Mouse (Mus musculus) neural tube, embryonic 11.5 days (tissue): ENCODE measurements around the gene Cpa3. TPM values are rescaled to one million over a fixed set of nuclear protein-coding genes. Genes with fewer than 3 reads are reported as not detected.

Experiments used
- ATAC-seq: fragments of 200-750 bp; cut with Nextera tagmentation; 2 replicates; pipeline ENCODE4 v1.8.0; 2017; ENCODE audit warnings: moderate number of reproducible peaks, mild to moderate bottlenecking, moderate TSS enrichment, moderate library complexity; ENCODE audit not compliant: insufficient read depth, low FRiP score, low TSS enrichment
- DNase-seq: peaks from one replicate; pipeline ENCODE4 v3.0.0-alpha.2; 2015; ENCODE audit warnings: low spot score
- H3K27ac ChIP-seq: fragments of 300-500 bp; sonication (generic); 2 replicates; pipeline ENCODE4 v1.5.1; 2014; ENCODE audit warnings: low read depth, mild to moderate bottlenecking, low read length
- H3K27me3 ChIP-seq: fragments of 300-500 bp; sonication (generic); 2 replicates; pipeline ENCODE4 v1.6.1; 2014; ENCODE audit warnings: mild to moderate bottlenecking, low read length, mixed read lengths; ENCODE audit not compliant: control insufficient read depth, insufficient read depth
- H3K36me3 ChIP-seq: fragments of 300-500 bp; sonication (generic); 2 replicates; pipeline ENCODE4 v1.6.1; 2014; ENCODE audit warnings: mild to moderate bottlenecking, low read length, moderate library complexity, mixed read lengths; ENCODE audit not compliant: control insufficient read depth, insufficient read depth
- H3K4me1 ChIP-seq: fragments of 300-500 bp; sonication (generic); 2 replicates; pipeline ENCODE4 v1.6.1; 2014; ENCODE audit warnings: low read length, mixed read lengths; ENCODE audit not compliant: control insufficient read depth, insufficient read depth
- H3K4me2 ChIP-seq: fragments of 300-500 bp; sonication (generic); 2 replicates; pipeline ENCODE4 v1.6.1; 2014; ENCODE audit warnings: low read depth, mild to moderate bottlenecking, moderate library complexity
- H3K4me3 ChIP-seq: fragments of 300-500 bp; sonication (generic); 2 replicates; pipeline ENCODE4 v1.5.1; 2014; ENCODE audit warnings: low read depth, low read length
- H3K9ac ChIP-seq: fragments of 300-500 bp; sonication (generic); 2 replicates; pipeline ENCODE4 v1.6.1; 2014; ENCODE audit warnings: mild to moderate bottlenecking, low read length
- H3K9me3 ChIP-seq: fragments of 300-500 bp; sonication (generic); 2 replicates; pipeline ENCODE4 v1.6.1; 2016; ENCODE audit warnings: low read length; ENCODE audit not compliant: control insufficient read depth
- WGBS: fragments of 180-500 bp; shearing (Covaris S2); extraction: QIAGEN DNeasy Blood & Tissue Kit; methylation state at CpG from one replicate; pipeline ENCODE4 v1.1.7; 2014; 5-methylcytosine and 5-hydroxymethylcytosine counted together
- polyA plus RNA-seq: library from polyadenylated mRNA; unstranded; fragments of >200 nt; fragmentation: Nextera tagmentation; extraction: Ambion mirVana; gene quantifications from 2 replicates; pipeline ENCODE4 v1.2.1, GENCODE M21; 2014

The Cpa3 gene
- polyA plus RNA-seq, 1 experiment from 2014 or later, result 1.1 TPM

DNA sequence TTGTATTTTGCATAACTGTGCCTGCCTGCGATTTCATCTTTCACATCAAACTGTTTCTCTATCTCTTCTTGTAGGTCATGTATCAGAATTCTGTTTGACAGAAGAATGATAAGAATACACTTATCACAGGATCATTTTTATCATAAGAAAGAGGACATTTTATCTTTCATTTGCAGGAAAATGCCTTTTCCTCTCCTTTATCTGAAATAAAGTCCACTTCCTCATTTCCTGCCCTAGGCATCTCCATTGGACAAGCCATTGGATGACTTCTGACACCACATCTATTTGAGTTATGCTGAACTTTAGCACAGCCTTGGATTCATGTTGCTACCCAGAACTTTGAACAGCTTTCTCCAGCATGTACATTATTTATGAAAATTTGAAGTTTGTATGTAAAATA, 13.0 kb downstream of the Cpa3 start:
- Histone ChIP-seq H3K27me3 (no peaks in the 10 kb centered on the region), H3K27ac (no peak overlapping the region), H3K4me1 (no peaks in the 10 kb centered on the region), H3K4me3 (no peak overlapping the region), H3K4me2 (no peak overlapping the region), H3K9me3 (no peaks in the 10 kb centered on the region), H3K36me3 (no peaks in the 10 kb centered on the region), H3K9ac (no peak overlapping the region)
- 84% methylated on average over 1 of the region's 1 CpGs for WGBS
- ATAC-seq (no peak), DNase-seq (no peak)

DNA sequence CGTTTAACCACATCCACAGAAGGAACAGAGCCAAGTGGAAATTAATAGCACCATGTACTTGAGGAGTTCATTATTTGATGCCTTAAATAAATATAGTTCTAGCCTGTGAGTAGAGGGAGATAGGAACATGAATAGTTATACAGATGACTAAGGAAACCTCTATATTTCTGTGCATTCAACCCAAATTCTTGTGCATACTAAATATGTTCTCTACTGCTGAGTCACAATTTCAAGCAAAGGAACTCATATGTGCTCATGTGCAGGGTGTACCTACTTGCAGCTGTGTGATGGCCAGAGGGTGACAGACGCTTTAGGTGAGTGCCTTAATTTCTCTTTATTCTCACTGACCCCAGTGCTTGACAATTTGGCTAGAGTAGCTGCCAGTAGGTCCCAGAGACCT, 16.6 kb downstream of the Cpa3 start:
- DNase-seq (no peak), ATAC-seq (no peak)
- H3K9me3 ChIP-seq, result no peaks in the 10 kb centered on the region
- H3K27me3 ChIP-seq, result no peaks in the 10 kb centered on the region
- H3K4me2 ChIP-seq, result no peak overlapping the region
- H3K4me3 ChIP-seq, result no peak overlapping the region
- H3K36me3 ChIP-seq, result no peaks in the 10 kb centered on the region
- H3K9ac ChIP-seq, result no peak overlapping the region
- H3K27ac ChIP-seq, result no peak overlapping the region
- no peaks in the 10 kb centered on the region for H3K4me1 ChIP-seq
- 85% methylated on average over 2 of the region's 2 CpGs for WGBS

DNA sequence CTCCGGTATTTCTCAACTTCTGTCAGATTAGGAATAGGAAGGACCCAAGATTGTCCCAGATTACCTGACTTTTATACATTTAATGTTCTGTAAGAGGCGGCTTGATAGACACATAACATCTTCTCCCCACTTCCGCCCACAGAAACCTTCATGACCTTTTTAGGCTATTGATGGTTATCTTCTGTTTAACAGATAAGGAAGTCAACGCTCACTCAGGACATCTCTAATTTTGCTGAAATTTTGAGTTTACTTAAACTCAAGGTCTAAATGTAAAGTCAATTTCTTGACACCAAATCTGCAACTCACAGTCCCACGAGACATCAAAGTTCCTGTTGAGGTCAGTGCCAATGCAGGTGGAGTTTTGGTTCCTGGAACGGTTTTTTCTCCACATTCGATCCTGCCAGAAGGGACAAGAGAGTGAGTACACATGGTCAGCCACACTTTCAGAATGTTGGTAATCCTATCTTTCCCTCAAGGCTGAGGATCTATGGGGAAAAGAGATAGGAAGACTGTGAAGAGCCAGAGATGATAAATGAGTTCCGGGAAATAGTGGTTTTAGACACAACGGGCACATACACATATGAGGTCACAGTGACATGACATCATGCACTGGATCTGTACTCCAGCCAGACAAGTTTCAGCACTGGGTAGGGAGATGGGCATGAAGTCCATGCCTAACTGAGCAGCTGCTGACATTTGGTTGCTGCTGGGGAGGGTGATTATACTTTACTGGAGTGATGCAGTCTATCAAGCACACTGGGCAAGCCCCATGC, 18.9 kb downstream of the Cpa3 start:
- Histone ChIP-seq H3K27ac (no peak overlapping the region), H3K4me3 (no peak overlapping the region), H3K9me3 (no peaks in the 10 kb centered on the region), H3K36me3 (no peaks in the 10 kb centered on the region), H3K27me3 (no peaks in the 10 kb centered on the region), H3K4me1 (no peaks in the 10 kb centered on the region), H3K9ac (no peak overlapping the region), H3K4me2 (no peak overlapping the region)
- no peak for ATAC-seq
- WGBS, result 91% methylated on average over 9 of the region's 9 CpGs
- no peak for DNase-seq

DNA sequence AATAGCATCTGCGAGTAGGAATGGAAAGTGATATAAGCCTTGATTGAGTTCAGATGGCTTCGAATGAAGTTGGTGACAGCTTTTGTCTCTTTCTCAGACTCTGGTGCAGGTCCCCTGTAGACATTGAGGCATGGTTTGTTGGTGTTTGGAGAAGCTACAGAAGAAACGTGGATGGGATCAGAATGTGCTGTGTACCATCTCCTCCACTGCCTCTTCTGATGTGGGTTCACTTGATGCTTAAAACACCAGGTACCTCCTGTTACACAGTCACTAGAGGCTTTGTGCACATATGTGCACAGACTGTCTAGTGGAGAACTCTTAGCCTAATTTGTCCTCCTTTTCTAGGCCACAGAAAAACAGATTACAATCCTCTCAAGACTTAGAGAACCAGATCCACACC, 19.8 kb downstream of the Cpa3 start:
- Histone ChIP-seq H3K27ac (no peak overlapping the region), H3K4me3 (no peak overlapping the region), H3K4me2 (no peak overlapping the region), H3K36me3 (no peaks in the 10 kb centered on the region), H3K27me3 (no peaks in the 10 kb centered on the region), H3K4me1 (no peaks in the 10 kb centered on the region), H3K9me3 (no peaks in the 10 kb centered on the region), H3K9ac (no peak overlapping the region)
- DNase-seq (no peak), ATAC-seq (no peak)
- WGBS, result 77% methylated on average over 3 of the region's 3 CpGs

DNA sequence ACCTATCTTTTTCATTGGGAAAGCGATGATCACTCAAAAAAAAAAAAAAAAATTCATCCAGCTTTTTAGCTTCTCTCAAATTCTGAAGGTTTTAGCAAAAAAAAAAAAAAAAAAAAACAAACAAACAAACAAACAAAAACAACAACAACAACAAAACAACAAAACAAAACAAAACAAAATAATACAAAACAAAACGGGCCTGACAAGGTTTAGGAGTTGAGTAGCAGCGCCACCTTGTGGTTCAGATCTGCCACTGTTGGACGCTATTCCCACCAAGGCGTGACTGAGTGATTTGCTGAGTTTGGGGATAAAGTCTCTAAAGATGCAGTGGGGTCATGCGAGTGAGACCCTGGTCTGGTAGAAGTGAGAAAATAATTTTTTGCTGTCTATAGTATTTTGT, 43.1 kb downstream of the Cpa3 start:
- Histone ChIP-seq H3K9ac (no peak overlapping the region), H3K4me3 (no peak overlapping the region), H3K27ac (no peak overlapping the region), H3K4me1 (no peaks in the 10 kb centered on the region), H3K27me3 (no peaks in the 10 kb centered on the region), H3K4me2 (no peak overlapping the region), H3K9me3 (no peaks in the 10 kb centered on the region), H3K36me3 (no peaks in the 10 kb centered on the region)
- 32% methylated on average over 6 of the region's 6 CpGs for WGBS
- ATAC-seq (peak; percentile 82; the same call in 1 of the 2 replicates), DNase-seq (peak; percentile 68)

DNA sequence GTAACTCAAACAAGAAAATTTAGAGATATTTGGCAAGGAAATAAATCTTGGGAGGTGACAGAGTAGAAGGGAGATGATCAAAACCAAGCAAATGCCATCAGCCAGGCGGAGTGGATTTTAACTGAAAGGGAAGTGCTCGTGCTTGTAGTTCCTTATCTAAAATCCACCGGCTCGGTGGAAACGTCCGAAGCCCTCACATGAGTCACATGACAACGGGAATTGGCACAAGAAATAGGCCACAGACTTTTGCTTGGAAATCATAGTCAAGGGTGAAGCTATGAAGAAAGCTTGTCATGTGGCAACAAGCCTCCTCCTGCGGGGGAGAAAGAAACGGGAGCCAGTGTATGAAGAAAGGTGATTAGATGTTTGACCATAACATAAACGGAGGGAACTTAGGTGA, 44.1 kb downstream of the Cpa3 start:
- 91% methylated on average over 10 of the region's 10 CpGs for WGBS
- ATAC-seq, result no peak
- Histone ChIP-seq H3K4me3 (no peak overlapping the region), H3K36me3 (no peaks in the 10 kb centered on the region), H3K27ac (no peak overlapping the region), H3K9me3 (no peaks in the 10 kb centered on the region), H3K4me1 (no peaks in the 10 kb centered on the region), H3K9ac (no peak overlapping the region), H3K27me3 (no peaks in the 10 kb centered on the region), H3K4me2 (no peak overlapping the region)
- DNase-seq, result no peak

DNA sequence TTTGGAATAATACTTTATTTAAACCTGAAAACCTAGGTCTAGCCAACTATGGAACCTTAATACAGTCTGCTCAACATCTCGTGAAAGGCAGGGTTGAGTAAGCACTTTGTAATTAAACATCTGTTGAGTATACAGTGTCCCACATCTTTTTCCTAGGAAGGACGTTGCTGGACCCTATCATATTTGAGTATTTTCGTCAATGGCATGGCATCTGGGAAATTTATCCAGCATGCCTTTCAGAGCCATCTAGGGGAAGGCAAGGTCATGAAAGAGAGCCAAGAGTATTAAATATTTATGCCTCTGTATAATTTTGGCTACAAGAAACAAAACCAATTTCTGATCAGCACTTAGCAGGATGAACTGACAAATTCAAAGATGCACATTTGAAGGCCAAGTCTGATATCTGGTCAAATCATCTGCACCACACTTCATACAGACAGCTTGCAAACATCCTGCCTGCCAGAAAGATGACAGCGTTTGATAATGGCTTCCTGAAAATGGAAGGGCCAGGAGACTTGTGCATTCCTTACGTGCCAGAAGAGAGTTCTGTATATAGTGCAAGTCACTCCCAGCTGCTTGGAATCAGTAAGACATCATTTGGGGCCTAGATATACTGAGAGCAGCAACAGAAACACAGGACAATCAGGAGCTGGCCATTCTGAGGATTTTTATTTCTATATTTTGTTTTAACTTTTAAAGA, 52.9 kb downstream of the Cpa3 start:
- Histone ChIP-seq H3K36me3 (no peaks in the 10 kb centered on the region), H3K9ac (no peak overlapping the region), H3K27me3 (no peaks in the 10 kb centered on the region), H3K27ac (no peak overlapping the region), H3K4me2 (no peak overlapping the region), H3K9me3 (no peaks in the 10 kb centered on the region), H3K4me1 (no peaks in the 10 kb centered on the region), H3K4me3 (no peak overlapping the region)
- DNase-seq (no peak), ATAC-seq (no peak)
- 78% methylated on average over 5 of the region's 5 CpGs for WGBS

DNA sequence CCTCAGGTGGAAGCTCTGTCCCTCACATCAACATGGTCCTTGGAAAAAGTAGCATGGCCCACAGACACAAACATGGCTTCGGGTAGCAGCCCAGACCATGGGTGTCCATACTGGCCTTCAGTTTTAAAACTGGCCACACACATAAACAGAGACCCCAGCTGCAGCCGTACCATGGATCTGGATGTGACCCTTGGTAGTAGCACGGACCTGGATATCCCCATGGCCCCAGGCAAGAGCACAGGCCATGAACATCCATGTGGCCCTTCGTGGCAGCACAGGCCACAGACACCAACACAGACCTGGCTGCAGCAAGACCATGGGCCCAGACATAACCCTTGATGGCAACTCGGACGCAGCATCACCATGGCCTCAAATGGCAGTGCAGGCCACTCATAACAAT, 69.6 kb downstream of the Cpa3 start:
- no peak overlapping the region for H3K4me3 ChIP-seq
- H3K4me2 ChIP-seq, result no peak overlapping the region
- no peaks in the 10 kb centered on the region for H3K9me3 ChIP-seq
- WGBS, result 89% methylated on average over 6 of the region's 6 CpGs
- no peak overlapping the region for H3K9ac ChIP-seq
- H3K27ac ChIP-seq, result no peak overlapping the region
- no peak for DNase-seq
- no peaks in the 10 kb centered on the region for H3K36me3 ChIP-seq
- ATAC-seq, result no peak
- no peaks in the 10 kb centered on the region for H3K4me1 ChIP-seq
- H3K27me3 ChIP-seq, result no peaks in the 10 kb centered on the region

DNA sequence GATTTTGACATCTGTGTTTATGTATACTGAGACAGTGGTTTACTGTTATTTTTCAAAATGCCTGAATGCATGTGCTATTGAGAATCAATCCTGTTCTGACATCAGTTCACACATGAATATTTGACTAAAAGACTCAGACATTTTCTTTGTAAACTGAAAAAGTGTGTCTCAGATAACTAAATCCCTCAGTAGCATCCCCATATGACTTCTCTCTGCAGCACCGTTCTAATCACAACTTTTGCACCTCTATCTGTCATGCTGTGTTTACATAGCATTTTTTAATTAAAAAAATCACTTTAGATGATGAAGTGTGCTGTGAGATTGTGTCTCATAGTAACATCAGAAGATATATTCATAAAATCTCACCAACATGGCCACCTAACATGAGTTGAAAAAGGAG, 74.5 kb downstream of the Cpa3 start:
- Histone ChIP-seq H3K4me1 (no peaks in the 10 kb centered on the region), H3K9ac (no peak overlapping the region), H3K36me3 (no peaks in the 10 kb centered on the region), H3K4me3 (no peak overlapping the region), H3K27ac (no peak overlapping the region), H3K27me3 (no peaks in the 10 kb centered on the region), H3K4me2 (no peak overlapping the region), H3K9me3 (no peaks in the 10 kb centered on the region)
- WGBS, result 89% methylated on average over 1 of the region's 1 CpGs
- ATAC-seq (no peak), DNase-seq (no peak)
